Comparison of ENCODE assay signal across 8 mouse cellular contexts in the genomic region with DNA sequence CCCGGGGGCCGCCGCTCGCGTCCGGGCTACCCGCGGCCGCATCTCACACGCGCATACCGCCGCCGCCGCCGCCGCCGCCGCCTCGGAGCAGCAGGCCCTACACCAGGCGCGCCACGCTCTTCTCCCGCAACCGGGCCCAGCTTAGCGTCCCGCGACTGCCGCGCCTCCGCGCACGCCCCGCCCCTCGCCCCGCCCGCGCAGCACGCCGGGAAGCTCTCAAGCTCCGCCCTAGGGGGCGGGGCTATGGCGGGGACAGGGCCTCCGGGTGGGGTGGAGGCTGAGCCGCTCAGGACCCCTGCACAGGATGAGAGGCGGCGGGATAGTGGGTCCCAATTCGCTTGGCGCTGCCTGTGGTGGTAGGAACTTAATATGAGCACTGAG. TPM values are rescaled to one million over a fixed set of nuclear protein-coding genes. Genes with fewer than 3 reads are reported as not detected.
DNase-seq lines count a peak whose midpoint lies in the region; ATAC-seq lines count a peak whose summit lies in the region.

No protein-coding gene starts in this region.

- peak; percentile 95 for DNase-seq in ZHBTc4 (ENCODE audit: low read depth, low spot score)
- peak; percentile 88 to 94 for DNase-seq in cerebellum, postnatal 36 days
- peak; percentile 86 to 88 for DNase-seq in frontal cortex, postnatal 36 days (ENCODE audit: low spot score in 2 of 2)
- peak; percentile 77 for DNase-seq in left cerebral cortex, adult 11 months (ENCODE audit: low spot score)
- peak; percentile 92 for DNase-seq in lung, postnatal 36 days
- DNase-seq in retina, postnatal 7 days (ENCODE audit: low read depth, low spot score) = peak; percentile 90
- peak; percentile 85 for DNase-seq in urinary bladder, adult 2 months (ENCODE audit: low spot score)

- under 1% methylated on average over 36 of the region's 49 CpGs for WGBS in hindbrain, embryonic 15.5 days

- peak overlapping the region; percentile 66 for H3K9ac ChIP-seq in hindbrain, embryonic 15.5 days

- H3K9me3 ChIP-seq in hindbrain, embryonic 15.5 days = no peaks in the 10 kb centered on the region

- peak overlapping the region; percentile 79 for H3K27ac ChIP-seq in hindbrain, embryonic 15.5 days (replicated peaks)

- H3K4me2 ChIP-seq in hindbrain, embryonic 15.5 days = peak overlapping the region; percentile 68

- peak; percentile 96 for ATAC-seq in hindbrain, embryonic 15.5 days (ENCODE audit: low FRiP score, low read depth)

- H3K27me3 ChIP-seq in hindbrain, embryonic 15.5 days = no peaks in the 10 kb centered on the region

- peaks cover 11% of the 10 kb centered on the region for H3K4me1 ChIP-seq in hindbrain, embryonic 15.5 days (replicated peaks)

- H3K36me3 ChIP-seq in hindbrain, embryonic 15.5 days = no peaks in the 10 kb centered on the region

- H3K4me3 ChIP-seq in hindbrain, embryonic 15.5 days = peak overlapping the region; percentile 65

RNA-seq across cellular contexts. Expression of a gene that starts 4.0 kb away (rescaled TPM):
- 37.5 and 37.6 TPM in 2 replicates for polyA plus RNA-seq in hindbrain, embryonic 15.5 days (2015; fragmentation: Nextera tagmentation; extraction: Ambion mirVana)
- polyA plus RNA-seq in urinary bladder, adult 2 months (2012; rRNA removed) = 32.2 and 36.3 TPM in 2 replicates

Comparison
In these comparisons a context has a peak if more than half of its experiments do, and no peak if none do; other contexts are left out.
1. Peak in every context shown above with its lines: DNase-seq, ATAC-seq, H3K4me3 ChIP-seq and H3K27ac ChIP-seq.